Mouse (Mus musculus) heart, embryonic 11.5 days (tissue): Measurements from ENCODE around the gene Rps6kb1. TPM values are rescaled to one million over a fixed set of nuclear protein-coding genes. Genes with fewer than 3 reads are reported as not detected.

Experiments used
- ATAC-seq: fragments of 200-750 bp; cut with Nextera tagmentation; replicated peaks from 2 replicates; pipeline ENCODE4 v1.8.0; 2017; ENCODE audit warnings: moderate library complexity; ENCODE audit not compliant: insufficient number of reproducible peaks, low FRiP score, low TSS enrichment
- H3K27ac ChIP-seq: fragments of 300-500 bp; sonication (generic); 2 replicates; pipeline ENCODE4 v1.5.1; 2014; ENCODE audit warnings: mild to moderate bottlenecking, low read depth, low read length
- H3K27me3 ChIP-seq: fragments of 300-500 bp; sonication (generic); 2 replicates; pipeline ENCODE4 v1.6.1; 2014; ENCODE audit warnings: mild to moderate bottlenecking, low read length, mixed read lengths; ENCODE audit not compliant: control insufficient read depth, insufficient read depth
- H3K36me3 ChIP-seq: fragments of 300-500 bp; sonication (generic); 2 replicates; pipeline ENCODE4 v1.6.1; 2014; ENCODE audit warnings: mild to moderate bottlenecking, low read length, moderate library complexity, mixed read lengths; ENCODE audit not compliant: control insufficient read depth, insufficient read depth
- H3K4me1 ChIP-seq: fragments of 300-500 bp; sonication (generic); 2 replicates; pipeline ENCODE4 v1.6.1; 2014; ENCODE audit warnings: low read length; ENCODE audit not compliant: control insufficient read depth, insufficient read depth
- H3K4me2 ChIP-seq: fragments of 300-500 bp; sonication (generic); 2 replicates; pipeline ENCODE4 v1.6.1; 2014; ENCODE audit warnings: mild to moderate bottlenecking, moderate library complexity
- H3K4me3 ChIP-seq: fragments of 300-500 bp; sonication (generic); 2 replicates; pipeline ENCODE4 v1.5.1; 2014; ENCODE audit warnings: low read depth, low read length
- H3K9ac ChIP-seq: fragments of 300-500 bp; sonication (generic); 2 replicates; pipeline ENCODE4 v1.6.1; 2014; ENCODE audit warnings: mild to moderate bottlenecking, low read depth, low read length, moderate library complexity
- H3K9me3 ChIP-seq: fragments of 300-500 bp; sonication (generic); replicated peaks from 2 replicates; pipeline ENCODE4 v1.6.1; 2016; ENCODE audit warnings: low read length; ENCODE audit not compliant: control insufficient read depth
- WGBS: fragments of 180-500 bp; shearing (Covaris S2); extraction: QIAGEN DNeasy Blood & Tissue Kit; methylation state at CpG from one replicate; pipeline ENCODE4 v1.1.7; 2014; ENCODE audit not compliant: insufficient replicate concordance; 5-methylcytosine and 5-hydroxymethylcytosine counted together
- polyA plus RNA-seq: library from polyadenylated mRNA; unstranded; fragments of >200 nt; fragmentation: Nextera tagmentation; extraction: Ambion mirVana; gene quantifications from 2 replicates; pipeline ENCODE4 v1.2.1, GENCODE M21; 2014

Rps6kb1 gene
- polyA plus RNA-seq, 1 experiment from 2014 or later, result 50.0 TPM

GRCm38 (mm10) chr11:86587830-86588229, 43.2 kb upstream of the Rps6kb1 start:
- no peak for ATAC-seq
- peak overlapping the region; percentile 88; the same call in 1 of the 2 replicates for H3K9ac ChIP-seq
- H3K4me3 ChIP-seq, result no peak overlapping the region

DNA sequence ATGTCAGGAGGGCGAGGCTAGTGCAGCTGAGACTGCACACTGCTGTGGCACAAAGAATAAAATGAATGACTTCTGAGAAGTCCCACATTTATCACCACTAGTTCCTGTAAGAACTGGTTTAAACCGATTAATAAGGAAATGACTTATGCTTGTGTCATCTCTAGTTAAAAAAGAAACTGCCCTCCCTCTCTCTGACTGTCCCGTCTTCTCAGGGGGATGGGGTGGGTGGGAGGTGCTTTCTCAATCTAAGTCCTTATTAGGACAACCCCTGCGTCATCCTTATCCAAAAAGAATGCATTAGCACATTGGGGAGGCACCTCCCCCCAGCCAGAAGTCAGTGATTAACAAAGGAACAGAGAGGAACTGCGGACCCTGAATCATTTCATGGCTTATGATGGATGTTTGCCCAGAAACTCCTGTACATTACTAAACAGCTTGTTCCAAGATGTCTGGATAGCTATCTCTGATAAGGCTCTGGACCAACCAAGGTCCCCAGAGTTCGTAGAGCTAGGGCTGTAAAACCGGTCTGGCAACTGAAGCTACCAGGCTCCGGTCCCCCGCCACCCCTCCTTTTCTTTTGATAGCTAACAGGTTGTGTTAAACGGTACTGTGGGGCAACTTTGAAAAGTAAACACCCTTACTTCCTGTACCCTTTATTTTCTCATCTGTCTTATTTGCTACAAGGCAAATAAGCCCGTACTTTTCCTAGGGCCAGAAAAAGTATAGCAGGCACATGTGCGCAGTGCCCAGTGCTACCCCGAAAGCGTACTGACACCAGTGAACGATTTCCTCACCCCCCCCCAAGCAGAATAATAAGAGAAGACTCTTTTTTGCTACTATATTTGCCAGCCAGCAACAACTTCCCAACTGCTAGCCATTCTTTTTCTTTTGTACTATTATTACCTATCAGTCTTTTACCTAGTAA, 42.5 kb upstream of the Rps6kb1 start:
- peaks cover 11% of the 10 kb centered on the region for H3K4me1 ChIP-seq
- no peaks in the 10 kb centered on the region for H3K9me3 ChIP-seq
- H3K27me3 ChIP-seq, result no peaks in the 10 kb centered on the region
- H3K4me2 ChIP-seq, result peak overlapping the region; percentile 76
- ATAC-seq, result peak; percentile 88
- H3K27ac ChIP-seq, result peak overlapping the region; percentile 94
- peak overlapping the region; percentile 56 for H3K4me3 ChIP-seq
- 4% methylated on average over 15 of the region's 15 CpGs for WGBS
- no peaks in the 10 kb centered on the region for H3K36me3 ChIP-seq
- peak overlapping the region; percentile 88 for H3K9ac ChIP-seq

More at GRCm38 (mm10) chr11:86587830-86588229, 43.2 kb upstream of the Rps6kb1 start:
- Histone ChIP-seq H3K36me3 (no peaks in the 10 kb centered on the region), H3K27ac (peak overlapping the region; percentile 94), H3K4me2 (peak overlapping the region; percentile 76), H3K9me3 (no peaks in the 10 kb centered on the region), H3K4me1 (peaks cover 14% of the 10 kb centered on the region), H3K27me3 (no peaks in the 10 kb centered on the region)
- WGBS, result 32% methylated on average over 7 of the region's 7 CpGs

GRCm38 (mm10) chr11:86586177-86586867, 41.7 kb upstream of the Rps6kb1 start:
- H3K36me3 ChIP-seq, result no peaks in the 10 kb centered on the region
- peak overlapping the region; percentile 88 for H3K9ac ChIP-seq
- no peak for ATAC-seq
- H3K4me3 ChIP-seq, result peak overlapping the region; percentile 56
- peaks cover 16% of the 10 kb centered on the region for H3K4me1 ChIP-seq
- peak overlapping the region; percentile 94 for H3K27ac ChIP-seq
- H3K9me3 ChIP-seq, result no peaks in the 10 kb centered on the region
- WGBS, result 11% methylated on average over 12 of the region's 12 CpGs
- no peaks in the 10 kb centered on the region for H3K27me3 ChIP-seq
- peak overlapping the region; percentile 76 for H3K4me2 ChIP-seq

GRCm38 (mm10) chr11:86585598-86585984, 41.0 kb upstream of the Rps6kb1 start:
- 26% methylated on average over 3 of the region's 3 CpGs for WGBS
- peak overlapping the region; percentile 76 for H3K4me2 ChIP-seq
- H3K4me3 ChIP-seq, result peak overlapping the region; percentile 56
- peak overlapping the region; percentile 94 for H3K27ac ChIP-seq
- H3K9me3 ChIP-seq, result no peaks in the 10 kb centered on the region
- ATAC-seq, result no peak
- no peaks in the 10 kb centered on the region for H3K36me3 ChIP-seq
- peaks cover 20% of the 10 kb centered on the region for H3K4me1 ChIP-seq
- H3K27me3 ChIP-seq, result no peaks in the 10 kb centered on the region
- peak overlapping the region; percentile 88 for H3K9ac ChIP-seq

DNA sequence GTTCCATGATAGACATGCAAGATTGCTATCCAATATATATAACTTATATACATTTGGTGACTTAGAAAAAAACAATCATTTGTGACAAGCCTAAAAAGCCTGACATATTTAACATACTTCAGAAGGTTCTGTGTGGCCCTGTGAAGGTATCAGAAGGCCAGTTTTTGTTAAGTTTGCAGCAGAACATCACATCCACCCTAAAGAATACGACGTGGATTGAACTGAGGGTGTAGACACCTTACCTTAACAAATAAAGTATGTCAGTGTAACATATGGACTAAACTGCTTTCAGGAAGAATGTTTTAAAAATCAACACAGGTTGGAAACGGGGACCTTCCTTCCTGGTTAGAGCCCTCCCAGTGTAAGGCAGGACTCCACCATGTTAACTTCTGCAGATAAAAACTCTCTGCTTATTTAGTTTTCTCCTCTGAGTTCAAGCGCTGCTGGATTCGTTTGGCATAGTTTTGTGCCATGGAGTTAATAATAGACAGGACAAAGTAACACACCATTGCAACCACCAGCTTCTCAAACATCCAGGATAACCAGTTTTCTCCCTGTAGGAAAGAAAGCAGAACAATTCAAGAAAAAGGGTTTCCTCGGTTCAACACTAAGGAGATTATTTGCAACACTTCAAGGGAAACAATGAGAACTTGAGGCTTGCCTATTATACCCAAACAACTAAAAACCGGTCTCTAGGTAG, 40.4 kb upstream of the Rps6kb1 start:
- H3K27me3 ChIP-seq, result no peaks in the 10 kb centered on the region
- peaks cover 23% of the 10 kb centered on the region for H3K4me1 ChIP-seq
- H3K9me3 ChIP-seq, result no peaks in the 10 kb centered on the region
- H3K4me3 ChIP-seq, result peak overlapping the region; percentile 56
- H3K27ac ChIP-seq, result peak overlapping the region; percentile 94
- WGBS, result 56% methylated on average over 7 of the region's 7 CpGs
- no peak for ATAC-seq
- H3K9ac ChIP-seq, result peak overlapping the region; percentile 88
- H3K36me3 ChIP-seq, result no peaks in the 10 kb centered on the region
- peak overlapping the region; percentile 76 for H3K4me2 ChIP-seq

- peak overlapping the region; percentile 32; the same call in 1 of the 2 replicates for H3K27ac ChIP-seq
- H3K27me3 ChIP-seq, result no peaks in the 10 kb centered on the region
- ATAC-seq, result no peak
- no peaks in the 10 kb centered on the region for H3K36me3 ChIP-seq
- H3K4me2 ChIP-seq, result peak overlapping the region; percentile 76
- no peaks in the 10 kb centered on the region for H3K9me3 ChIP-seq
- H3K9ac ChIP-seq, result no peak overlapping the region; the same call in 1 of the 2 replicates
- peaks cover 25% of the 10 kb centered on the region for H3K4me1 ChIP-seq
- WGBS, result 72% methylated on average over 14 of the region's 14 CpGs
- peak overlapping the region; percentile 56 for H3K4me3 ChIP-seq
Observed at GRCm38 (mm10) chr11:86583990-86584897, 39.6 kb upstream of the Rps6kb1 start.

- WGBS, result 84% methylated on average over 3 of the region's 3 CpGs
- H3K27me3 ChIP-seq, result no peaks in the 10 kb centered on the region
- H3K9me3 ChIP-seq, result no peaks in the 10 kb centered on the region
- H3K4me2 ChIP-seq, result no peak overlapping the region
- H3K4me3 ChIP-seq, result no peak overlapping the region
- no peak for ATAC-seq
- H3K9ac ChIP-seq, result no peak overlapping the region
- no peaks in the 10 kb centered on the region for H3K36me3 ChIP-seq
- H3K27ac ChIP-seq, result no peak overlapping the region
- peaks cover 27% of the 10 kb centered on the region for H3K4me1 ChIP-seq
Observed at GRCm38 (mm10) chr11:86583313-86583825, 38.8 kb upstream of the Rps6kb1 start.
